Mouse (Mus musculus): ENCODE data around the gene Atp8a2. TPM values are rescaled to one million over a fixed set of nuclear protein-coding genes. Genes with fewer than 3 reads are reported as not detected.
"Not testable (repeated sequence)": the region's sequence is repeated elsewhere in the genome, so short reads cannot be mapped to it uniquely, and the experiment has no call there.

Gene Atp8a2
- polyA plus RNA-seq, 1 experiment from 2014 or later = 0.59 TPM

GRCm38 (mm10) chr14:59820115-59820419 lies 376.9 kb downstream of the Atp8a2 start:
- TF ChIP-seq CTCF (IDR thresholded peaks at IDR 0.05; ENCODE audit: low read depth) = no peak
- no peaks in the 10 kb centered on the region for H3K36me3 ChIP-seq (ENCODE audit: insufficient read depth, low read length)
- no peaks in the 10 kb centered on the region for H3K27me3 ChIP-seq (ENCODE audit: insufficient read depth, low read length)
- WGBS = 68% methylated on average over 3 of the region's 3 CpGs
- no peak overlapping the region for H3K27ac ChIP-seq
- no peak overlapping the region for H3K4me3 ChIP-seq (replicated peaks; ENCODE audit: low read depth, low read length)
- no peak overlapping the region for H3K9ac ChIP-seq (ENCODE audit: low read depth, low read length)
- H3K4me2 ChIP-seq (ENCODE audit: low read length) = no peak overlapping the region
- DNase-seq (ENCODE audit: low spot score) = no peak
- no peaks in the 10 kb centered on the region for H3K9me3 ChIP-seq (replicated peaks; ENCODE audit: low read length)
- no peak for ATAC-seq (replicated peaks; ENCODE audit: low FRiP score, low read depth)
- H3K4me1 ChIP-seq (replicated peaks; ENCODE audit: insufficient read depth, low read length) = no peaks in the 10 kb centered on the region

DNA sequence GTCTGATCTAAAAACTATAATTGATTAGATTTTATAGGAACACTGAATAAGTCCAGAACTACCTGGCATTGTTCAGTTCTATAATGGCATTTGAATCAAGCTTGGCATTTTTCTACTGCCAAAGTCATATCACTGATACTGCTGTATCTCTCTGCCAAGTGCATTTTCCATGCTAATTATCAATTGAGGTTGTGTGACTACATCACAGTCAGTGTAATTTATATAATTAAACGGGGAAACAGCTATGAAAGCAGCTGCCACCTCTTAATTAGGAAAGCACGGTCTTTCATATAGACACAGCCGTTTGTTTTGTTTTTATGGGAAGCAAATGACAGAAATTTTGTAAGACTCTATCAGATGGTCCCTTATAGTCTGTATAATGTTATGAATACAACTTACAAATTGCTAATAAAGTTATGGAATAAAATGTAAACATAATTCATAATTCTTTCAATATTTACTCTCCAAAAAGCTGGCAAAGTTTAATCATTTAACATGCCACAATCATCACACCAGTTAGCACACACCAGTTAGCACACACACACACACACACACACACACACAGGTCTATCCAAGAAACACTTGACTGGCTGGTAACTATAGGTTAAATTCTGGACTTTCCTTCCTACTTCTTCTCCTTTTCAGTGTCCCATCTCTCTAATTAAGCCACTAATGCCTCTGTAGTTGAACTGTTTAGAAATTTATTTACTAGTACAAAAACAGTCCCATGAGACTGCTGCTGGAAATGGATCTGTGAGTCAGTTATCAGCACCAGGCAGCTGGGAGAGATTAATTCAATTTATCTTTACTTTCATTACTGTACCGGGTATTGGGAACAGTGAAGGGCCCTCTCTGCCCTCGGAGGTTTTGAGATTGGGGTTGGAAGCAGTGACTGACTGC lies 377.5 kb downstream of the Atp8a2 start:
- 72% methylated on average over 5 of the region's 5 CpGs for WGBS
- no peak overlapping the region for H3K27ac ChIP-seq
- no peaks in the 10 kb centered on the region for H3K4me1 ChIP-seq (replicated peaks; ENCODE audit: insufficient read depth, low read length)
- H3K27me3 ChIP-seq (ENCODE audit: insufficient read depth, low read length) = no peaks in the 10 kb centered on the region
- ATAC-seq (replicated peaks; ENCODE audit: low FRiP score, low read depth) = no peak
- H3K36me3 ChIP-seq (ENCODE audit: insufficient read depth, low read length) = no peaks in the 10 kb centered on the region
- H3K9me3 ChIP-seq (replicated peaks; ENCODE audit: low read length) = no peaks in the 10 kb centered on the region
- DNase-seq (ENCODE audit: low spot score) = no peak
- H3K9ac ChIP-seq (ENCODE audit: low read depth, low read length) = no peak overlapping the region
- H3K4me2 ChIP-seq (ENCODE audit: low read length) = no peak overlapping the region
- no peak overlapping the region for H3K4me3 ChIP-seq (replicated peaks; ENCODE audit: low read depth, low read length)
- TF ChIP-seq CTCF (IDR thresholded peaks at IDR 0.05; ENCODE audit: low read depth) = no peak

- H3K9me3 ChIP-seq (replicated peaks; ENCODE audit: low read length); DNase-seq (ENCODE audit: low spot score); H3K27ac ChIP-seq; H3K4me3 ChIP-seq (replicated peaks; ENCODE audit: low read depth, low read length); H3K27me3 ChIP-seq (ENCODE audit: insufficient read depth, low read length); H3K4me1 ChIP-seq (replicated peaks; ENCODE audit: insufficient read depth, low read length); ATAC-seq (replicated peaks; ENCODE audit: low FRiP score, low read depth); H3K9ac ChIP-seq (ENCODE audit: low read depth, low read length); H3K4me2 ChIP-seq (ENCODE audit: low read length); H3K36me3 ChIP-seq (ENCODE audit: insufficient read depth, low read length): not testable (repeated sequence)
- WGBS = 93% methylated on average over 2 of the region's 2 CpGs
Observed at GRCm38 (mm10) chr14:59810316-59810715, 386.7 kb downstream of the Atp8a2 start.

- no peak overlapping the region for H3K4me2 ChIP-seq (ENCODE audit: low read length)
Observed at GRCm38 (mm10) chr14:59809790-59810189, 387.2 kb downstream of the Atp8a2 start.

GRCm38 (mm10) chr14:59807528-59808300 lies 389.3 kb downstream of the Atp8a2 start:
- no peak for DNase-seq (ENCODE audit: low spot score)
- H3K4me1 ChIP-seq (replicated peaks; ENCODE audit: insufficient read depth, low read length) = no peaks in the 10 kb centered on the region; the same call in 1 of the 2 replicates
- no peaks in the 10 kb centered on the region for H3K27me3 ChIP-seq (ENCODE audit: insufficient read depth, low read length)
- no peak overlapping the region for H3K4me2 ChIP-seq (ENCODE audit: low read length)
- no peaks in the 10 kb centered on the region for H3K36me3 ChIP-seq (ENCODE audit: insufficient read depth, low read length)
- WGBS = 57% methylated on average over 7 of the region's 7 CpGs
- no peak for TF ChIP-seq CTCF (IDR thresholded peaks at IDR 0.05; ENCODE audit: low read depth)
- H3K4me3 ChIP-seq (replicated peaks; ENCODE audit: low read depth, low read length) = no peak overlapping the region
- no peaks in the 10 kb centered on the region for H3K9me3 ChIP-seq (replicated peaks; ENCODE audit: low read length)
- ATAC-seq (replicated peaks; ENCODE audit: low FRiP score, low read depth) = no peak
- no peak overlapping the region for H3K9ac ChIP-seq (ENCODE audit: low read depth, low read length)
- H3K27ac ChIP-seq = no peak overlapping the region

More at GRCm38 (mm10) chr14:59809790-59810189, 387.2 kb downstream of the Atp8a2 start:
- 72% methylated on average over 4 of the region's 4 CpGs for WGBS
- Histone ChIP-seq H3K4me1 (replicated peaks; ENCODE audit: insufficient read depth, low read length) (no peaks in the 10 kb centered on the region; the same call in 1 of the 2 replicates), H3K9ac (ENCODE audit: low read depth, low read length) (no peak overlapping the region), H3K4me3 (replicated peaks; ENCODE audit: low read depth, low read length) (no peak overlapping the region), H3K9me3 (replicated peaks; ENCODE audit: low read length) (no peaks in the 10 kb centered on the region), H3K27ac (no peak overlapping the region), H3K27me3 (ENCODE audit: insufficient read depth, low read length) (no peaks in the 10 kb centered on the region), H3K36me3 (ENCODE audit: insufficient read depth, low read length) (no peaks in the 10 kb centered on the region)
- ATAC-seq (replicated peaks; ENCODE audit: low FRiP score, low read depth) (no peak), DNase-seq (ENCODE audit: low spot score) (no peak)
- TF ChIP-seq CTCF (IDR thresholded peaks at IDR 0.05; ENCODE audit: low read depth) = no peak

DNA sequence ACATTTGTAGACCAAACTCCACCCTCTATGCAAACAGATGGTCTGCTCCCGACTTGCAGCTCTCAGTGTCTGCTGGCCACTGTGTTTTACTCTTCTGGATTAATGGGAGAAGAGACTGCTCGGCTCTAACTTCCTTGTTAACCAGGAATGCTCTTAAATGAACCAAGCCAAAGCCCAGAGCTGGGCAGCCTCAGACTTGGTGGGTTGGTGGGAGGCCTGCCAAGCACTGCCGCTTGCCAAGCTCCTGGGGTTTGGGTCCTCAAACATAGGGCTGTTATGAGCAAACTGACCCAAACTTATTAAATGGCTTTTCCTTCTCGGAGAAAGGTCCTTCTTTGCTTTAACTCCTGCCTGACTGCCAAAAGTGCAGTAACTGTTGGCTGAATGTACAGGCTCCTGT lies 390.1 kb downstream of the Atp8a2 start:
- DNase-seq (ENCODE audit: low spot score) (peak; percentile 24), ATAC-seq (replicated peaks; ENCODE audit: low FRiP score, low read depth) (no peak)
- Histone ChIP-seq H3K27me3 (ENCODE audit: insufficient read depth, low read length) (no peaks in the 10 kb centered on the region), H3K9me3 (replicated peaks; ENCODE audit: low read length) (no peaks in the 10 kb centered on the region), H3K36me3 (ENCODE audit: insufficient read depth, low read length) (no peaks in the 10 kb centered on the region), H3K4me1 (replicated peaks; ENCODE audit: insufficient read depth, low read length) (no peaks in the 10 kb centered on the region; the same call in 1 of the 2 replicates), H3K4me2 (ENCODE audit: low read length) (no peak overlapping the region), H3K27ac (no peak overlapping the region), H3K9ac (ENCODE audit: low read depth, low read length) (no peak overlapping the region), H3K4me3 (replicated peaks; ENCODE audit: low read depth, low read length) (no peak overlapping the region)
- whole genome bisulfite sequencing = 32% methylated on average over 4 of the region's 4 CpGs
- no peak for TF ChIP-seq CTCF (IDR thresholded peaks at IDR 0.05; ENCODE audit: low read depth)

Data from kidney, postnatal 0 days (tissue).